Mouse (Mus musculus): ENCODE data around the gene Mgl2.
"Not testable (repeated sequence)": the region's sequence is repeated elsewhere in the genome, so short reads cannot be mapped to it uniquely, and the experiment has no call there.

Mgl2 gene

GRCm38 (mm10) chr11:70129926-70130379 lies at the start of gene Mgl2:
Gene Mgl2, plus strand, starts transcription at chr11:70130329.
- DNase-seq (ENCODE audit: low spot score), result no peak

GRCm38 (mm10) chr11:70080803-70081590 lies 49.1 kb upstream of the Mgl2 start:
- DNase-seq (ENCODE audit: low spot score), result no peak

GRCm38 (mm10) chr11:70084563-70084962 lies 45.6 kb upstream of the Mgl2 start:
- DNase-seq (ENCODE audit: low spot score), result no peak

GRCm38 (mm10) chr11:70091986-70092783 lies 37.9 kb upstream of the Mgl2 start, which contains the start of gene Asgr2:
Gene Asgr2, plus strand, starts transcription at chr11:70092644.
- DNase-seq (ENCODE audit: low spot score), result no peak

- peak; percentile 51 for DNase-seq (ENCODE audit: low spot score)
These were observed 32.7 kb upstream of the Mgl2 start for GRCm38 (mm10) chr11:70097396-70097795.

- DNase-seq (ENCODE audit: low spot score), result no peak
These were observed 31.0 kb upstream of the Mgl2 start for GRCm38 (mm10) chr11:70099102-70099501.

GRCm38 (mm10) chr11:70099809-70100208 lies 30.3 kb upstream of the Mgl2 start:
- DNase-seq (ENCODE audit: low spot score), result no peak

GRCm38 (mm10) chr11:70103701-70104315 lies 26.3 kb upstream of the Mgl2 start:
- no peak for DNase-seq (ENCODE audit: low spot score)

GRCm38 (mm10) chr11:70107085-70107484 lies 23.0 kb upstream of the Mgl2 start:
- DNase-seq (ENCODE audit: low spot score), result no peak

- DNase-seq (ENCODE audit: low spot score), result peak; percentile 60
These were observed 20.0 kb upstream of the Mgl2 start for GRCm38 (mm10) chr11:70110146-70110545.

- no peak for DNase-seq (ENCODE audit: low spot score)
These were observed 15.6 kb upstream of the Mgl2 start for GRCm38 (mm10) chr11:70114562-70114961.

- DNase-seq (ENCODE audit: low spot score), result no peak
These were observed 14.2 kb upstream of the Mgl2 start for GRCm38 (mm10) chr11:70115901-70116300.

GRCm38 (mm10) chr11:70135001-70135400 lies 4.9 kb downstream of the Mgl2 start:
- DNase-seq (ENCODE audit: low spot score), result not testable (repeated sequence)

GRCm38 (mm10) chr11:70135925-70136324 lies 5.8 kb downstream of the Mgl2 start:
- DNase-seq (ENCODE audit: low spot score), result not testable (repeated sequence)

- no peak for DNase-seq (ENCODE audit: low spot score)
These were observed 9.0 kb downstream of the Mgl2 start for GRCm38 (mm10) chr11:70139171-70139570.

GRCm38 (mm10) chr11:70151072-70151471 lies 20.9 kb downstream of the Mgl2 start:
- no peak for DNase-seq (ENCODE audit: low spot score)

GRCm38 (mm10) chr11:70155897-70156296 lies 25.8 kb downstream of the Mgl2 start, which contains the start of gene Clec10a:
Gene Clec10a, plus strand, starts transcription at chr11:70156197.
- DNase-seq (ENCODE audit: low spot score), result not testable (repeated sequence)

GRCm38 (mm10) chr11:70162336-70162735 lies 32.2 kb downstream of the Mgl2 start:
- no peak for DNase-seq (ENCODE audit: low spot score)

- DNase-seq (ENCODE audit: low spot score), result no peak
These were observed 36.1 kb downstream of the Mgl2 start for GRCm38 (mm10) chr11:70165972-70166921.

- no peak for DNase-seq (ENCODE audit: low spot score)
These were observed 38.0 kb downstream of the Mgl2 start for GRCm38 (mm10) chr11:70168136-70168535.

GRCm38 (mm10) chr11:70169471-70169870 lies 39.3 kb downstream of the Mgl2 start:
- not testable (repeated sequence) for DNase-seq (ENCODE audit: low spot score)

All from embryo, embryonic 10 days (tissue).